In the genomic region with DNA sequence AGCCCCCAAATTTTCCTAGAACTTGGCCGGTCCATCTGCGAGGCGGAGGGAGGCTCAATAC, we compare ENCODE assay signal across 8 mouse cellular contexts. TPM values are rescaled to one million over a fixed set of nuclear protein-coding genes. Genes with fewer than 3 reads are reported as not detected.
DNase-seq lines count a peak whose midpoint lies in the region; ATAC-seq and TF ChIP-seq lines count a peak whose summit lies in the region.

A gene (minus strand): TSS at position 14 of the 61 bp plus-strand sequence.

- WGBS in heart, embryonic 11.5 days (ENCODE audit: insufficient replicate concordance) = 0% methylated on average over 3 of the region's 3 CpGs
- 0% methylated on average over 3 of the region's 3 CpGs for WGBS in forebrain, embryonic 15.5 days
- 2% methylated on average over 3 of the region's 3 CpGs for WGBS in liver, embryonic 16.5 days (ENCODE audit: insufficient replicate concordance)

- ATAC-seq in heart, embryonic 11.5 days (replicated peaks; ENCODE audit: insufficient number of reproducible peaks, low FRiP score, low TSS enrichment) = no peak
- no peak for ATAC-seq in forebrain, embryonic 15.5 days (replicated peaks)
- ATAC-seq in liver, embryonic 16.5 days (ENCODE audit: low read depth) = no peak

- H3K27ac ChIP-seq in heart, embryonic 11.5 days (ENCODE audit: low read depth, low read length) = peak within 1 kb of the TSS; percentile 42; the same call in 1 of the 2 replicates
- H3K27ac ChIP-seq in CH12.LX (ENCODE audit: insufficient read depth, low read depth) = no peak within 1 kb of the TSS
- peak within 1 kb of the TSS; percentile 32 for H3K27ac ChIP-seq in forebrain, embryonic 15.5 days (replicated peaks)
- peak within 1 kb of the TSS; percentile 60 for H3K27ac ChIP-seq in liver, embryonic 16.5 days (ENCODE audit: low read length)

- H3K79me2 ChIP-seq in CH12.LX (replicated peaks; ENCODE audit: control insufficient read depth, extremely low read depth, insufficient read depth, poor library complexity, severe bottlenecking) = no peaks in the 10 kb centered on the region

- no peaks in the 10 kb centered on the region for H3K9me3 ChIP-seq in heart, embryonic 11.5 days (replicated peaks; ENCODE audit: control insufficient read depth, low read length)
- no peaks in the 10 kb centered on the region for H3K9me3 ChIP-seq in CH12.LX (replicated peaks; ENCODE audit: low read length)
- no peaks in the 10 kb centered on the region for H3K9me3 ChIP-seq in forebrain, embryonic 15.5 days
- no peaks in the 10 kb centered on the region for H3K9me3 ChIP-seq in liver, embryonic 16.5 days (replicated peaks; ENCODE audit: control insufficient read depth, low read length)

- TF ChIP-seq EP300 in CH12.LX (IDR thresholded peaks at IDR 0.05; ENCODE audit: low read length) = no peak

- no peak for TF ChIP-seq POLR2A in CH12.LX (IDR thresholded peaks at IDR 0.05; ENCODE audit: low read depth, low read length)

- no peaks in the 10 kb centered on the region for H3K36me3 ChIP-seq in heart, embryonic 11.5 days (ENCODE audit: control insufficient read depth, insufficient read depth, low read length)
- no peaks in the 10 kb centered on the region for H3K36me3 ChIP-seq in CH12.LX (replicated peaks in 1 of 2; ENCODE audit: control insufficient read depth in 1 of 2, insufficient read depth in 1 of 2, low read length in 1 of 2)
- no peaks in the 10 kb centered on the region for H3K36me3 ChIP-seq in forebrain, embryonic 15.5 days
- H3K36me3 ChIP-seq in liver, embryonic 16.5 days (ENCODE audit: control insufficient read depth, insufficient read depth) = no peaks in the 10 kb centered on the region

- H3K4me3 ChIP-seq in heart, embryonic 11.5 days (ENCODE audit: low read depth, low read length) = peak within 1 kb of the TSS; percentile 83
- H3K4me3 ChIP-seq in CH12.LX (replicated peaks in 1 of 3; ENCODE audit: low read depth in 2 of 3, low read length in 2 of 3, poor library complexity in 1 of 3) = peak within 1 kb of the TSS; percentile 34 to 74 (median 61)
- H3K4me3 ChIP-seq in forebrain, embryonic 15.5 days = peak within 1 kb of the TSS; percentile 60
- peak within 1 kb of the TSS; percentile 70 for H3K4me3 ChIP-seq in liver, embryonic 16.5 days (ENCODE audit: low read depth, low read length)

- peak within 1 kb of the TSS; percentile 83 for H3K4me2 ChIP-seq in heart, embryonic 11.5 days
- H3K4me2 ChIP-seq in CH12.LX (ENCODE audit: insufficient read depth, low read depth, poor library complexity, severe bottlenecking) = peak within 1 kb of the TSS; percentile 83
- peak within 1 kb of the TSS; percentile 82 for H3K4me2 ChIP-seq in forebrain, embryonic 15.5 days (replicated peaks)
- peak within 1 kb of the TSS; percentile 90 for H3K4me2 ChIP-seq in liver, embryonic 16.5 days (ENCODE audit: low read depth, low read length)

- H3K9ac ChIP-seq in heart, embryonic 11.5 days (ENCODE audit: low read depth, low read length) = peak within 1 kb of the TSS; percentile 87
- peak within 1 kb of the TSS; percentile 98 for H3K9ac ChIP-seq in CH12.LX (ENCODE audit: insufficient read depth, low read depth)
- H3K9ac ChIP-seq in forebrain, embryonic 15.5 days (replicated peaks) = peak within 1 kb of the TSS; percentile 66
- peak within 1 kb of the TSS; percentile 65 for H3K9ac ChIP-seq in liver, embryonic 16.5 days (ENCODE audit: low read depth, low read length)

- H3K4me1 ChIP-seq in heart, embryonic 11.5 days (ENCODE audit: control insufficient read depth, insufficient read depth, low read length) = peaks cover 10% of the 10 kb centered on the region; the same call in 1 of the 2 replicates
- H3K4me1 ChIP-seq in CH12.LX (ENCODE audit: control insufficient read depth in 1 of 2, insufficient read depth in 2 of 2) = peaks cover 2 to 12% of the 10 kb centered on the region in 2 experiments; a peak in 3 of 4 replicates
- peaks cover 21% of the 10 kb centered on the region for H3K4me1 ChIP-seq in forebrain, embryonic 15.5 days
- peaks cover 18% of the 10 kb centered on the region for H3K4me1 ChIP-seq in liver, embryonic 16.5 days (ENCODE audit: control insufficient read depth, low read depth, low read length)

- dilution Hi-C loops in CH12.LX (cut with MboI; ENCODE audit: extremely low pct_ligation_motif_present, extremely low pct_unique_long_range_greater_than_20kb, low sequenced_read_pairs) = no loop called here

- no peak for DNase-seq in heart, postnatal 4 days
- no peak for DNase-seq in CH12.LX (ENCODE audit: extremely low read depth)
- DNase-seq in layer of hippocampus, adult 11-12 months (ENCODE audit: low spot score) = no peak
- DNase-seq in cerebellum, postnatal 4 days (ENCODE audit: low spot score in 2 of 2) = no peak
- no peak for DNase-seq in yolk sac, embryonic 10.5 days (ENCODE audit: low spot score)

- in situ Hi-C loops in CH12.LX (cut with MboI; ENCODE audit: low pct_ligation_motif_present, low pct_unique_long_range_greater_than_20kb, low sequenced_read_pairs) = no loop called here

- TF ChIP-seq RAD21 in CH12.LX (IDR thresholded peaks at IDR 0.05; ENCODE audit: low read depth, low read length) = no peak

- peaks cover 15% of the 10 kb centered on the region for H3K27me3 ChIP-seq in heart, embryonic 11.5 days (ENCODE audit: control insufficient read depth, insufficient read depth, low read length)
- H3K27me3 ChIP-seq in CH12.LX (replicated peaks) = peaks cover 80% of the 10 kb centered on the region
- H3K27me3 ChIP-seq in forebrain, embryonic 15.5 days = no peaks in the 10 kb centered on the region
- peaks cover 17% of the 10 kb centered on the region for H3K27me3 ChIP-seq in liver, embryonic 16.5 days (ENCODE audit: control insufficient read depth, insufficient read depth, low read depth, low read length)

- TF ChIP-seq CTCF in CH12.LX (conservative IDR thresholded peaks at IDR 0.05 in 1 of 2, IDR thresholded peaks at IDR 0.05 in 1 of 2; ENCODE audit: low read depth in 2 of 2, low read length in 2 of 2) = no peak

TF ChIP-seq in CH12.LX, 34 proteins besides CTCF, POLR2A, EP300 and RAD21:
- no peak for TF ChIP-seq MXI1 (IDR thresholded peaks at IDR 0.05; ENCODE audit: low read depth, low read length)
- TF ChIP-seq MAX (IDR thresholded peaks at IDR 0.05; ENCODE audit: low read length) = no peak
- TF ChIP-seq KAT2A (IDR thresholded peaks at IDR 0.05; ENCODE audit: insufficient replicate concordance, low read length) = no peak
- TF ChIP-seq TBP (conservative IDR thresholded peaks at IDR 0.05; ENCODE audit: low read depth, low read length) = no peak
- no peak for TF ChIP-seq HCFC1 (IDR thresholded peaks at IDR 0.05; ENCODE audit: low read depth, low read length)
- no peak for TF ChIP-seq NRF1 (IDR thresholded peaks at IDR 0.05; ENCODE audit: low read depth, low read length)
- no peak for TF ChIP-seq USF1 (IDR thresholded peaks at IDR 0.05; ENCODE audit: low read depth, low read length)
- no peak for TF ChIP-seq IRF4 (IDR thresholded peaks at IDR 0.05; ENCODE audit: low read depth, low read length)
- TF ChIP-seq MAFK (IDR thresholded peaks at IDR 0.05; ENCODE audit: insufficient replicate concordance, low read length) = no peak
- TF ChIP-seq ZC3H11A (IDR thresholded peaks at IDR 0.05; ENCODE audit: low read depth, low read length) = no peak

RNA-seq across cellular contexts. Expression of the gene that starts here (rescaled TPM):
- polyA plus RNA-seq in heart, embryonic 11.5 days (2014; fragmentation: Nextera tagmentation; extraction: Ambion mirVana) = 0.94 and 1.3 TPM in 2 replicates
- 1 to 10 TPM in 1 of 2 experiments, under 1 TPM in 1; 0.98 to 1.1 TPM for total RNA-seq in heart, postnatal 4 days (2021)
- total RNA-seq in CH12.LX (2012; rRNA removed) (0.25 and 0.59 TPM in 2 replicates), CH12.LX (2014; rRNA removed) (0.11 and 0.12 TPM in 2 replicates)
- 0.15 TPM in 1 of 2 replicates, not detected in the other for polyA plus RNA-seq in CH12.LX (2012; ENCODE audit: insufficient read length, low read depth)
- polyA plus RNA-seq in forebrain, embryonic 15.5 days (2015; fragmentation: Nextera tagmentation; extraction: Ambion mirVana) = 0.33 and 0.73 TPM in 2 replicates
- 0.05 TPM in 1 of 2 replicates, not detected in the other for polyA plus RNA-seq in liver, embryonic 16.5 days (2015; fragmentation: Nextera tagmentation; extraction: Ambion mirVana)
